Comparison of ENCODE assay signal across 23 mouse cellular contexts in genomic region chr19:34707571-34707970, GRCm38 (mm10).
"Had no signal": no experiment of that assay in that cellular context is flagged by ENCODE, and none has a peak within 500 bp of the region (broad histone marks: within the 10 kb centered on the region; RNA-seq: fewer than 3 reads in every experiment).

No protein-coding gene starts in this region.

- H3K4me2 ChIP-seq: heart, embryonic 12.5 days; hindbrain, embryonic 12.5 days; hindbrain, embryonic 14.5 days; intestine, embryonic 15.5 days; limb, embryonic 12.5 days; liver, embryonic 11.5 days had no signal

- H3K9me3 ChIP-seq: heart, embryonic 10.5 days; heart, embryonic 12.5 days; hindbrain, embryonic 10.5 days; hindbrain, embryonic 12.5 days; intestine, embryonic 15.5 days; limb, embryonic 10.5 days; limb, embryonic 12.5 days had no signal

- H3K36me3 ChIP-seq: heart, embryonic 10.5 days; heart, embryonic 12.5 days; hindbrain, embryonic 10.5 days; hindbrain, embryonic 12.5 days; intestine, embryonic 15.5 days; limb, embryonic 10.5 days; limb, embryonic 12.5 days had no signal

- H3K27me3 ChIP-seq: heart, embryonic 12.5 days; hindbrain, embryonic 12.5 days; intestine, embryonic 15.5 days; limb, embryonic 12.5 days had no signal

- H3K27ac ChIP-seq: gastrocnemius, adult 2 months; heart, embryonic 10.5 days; hindbrain, embryonic 10.5 days; hindbrain, embryonic 12.5 days; hindbrain, embryonic 14.5 days; intestine, embryonic 15.5 days; kidney, postnatal 0 days; layer of hippocampus, adult 2 months; left cerebral cortex, adult 2 months; limb, embryonic 10.5 days; limb, embryonic 12.5 days had no signal

- DNase-seq: gastrocnemius, adult 2 months; gastrocnemius, postnatal 10 days; gastrocnemius, postnatal 25 days; heart, adult 18-20 months; heart, postnatal 10 days; heart, postnatal 4 days; kidney, postnatal 4 days had no signal

- ATAC-seq: forebrain, embryonic 16.5 days; hindbrain, embryonic 16.5 days; inflammation-experienced regulatory T-cells, adult 6 months; intestine, embryonic 15.5 days; intestine, postnatal 0 days had no signal

- H3K4me1 ChIP-seq: hindbrain, embryonic 10.5 days; hindbrain, embryonic 12.5 days; limb, embryonic 12.5 days had no signal

- H3K4me3 ChIP-seq: gastrocnemius, adult 2 months; heart, embryonic 10.5 days; heart, embryonic 12.5 days; hindbrain, embryonic 10.5 days; hindbrain, embryonic 12.5 days; intestine, embryonic 15.5 days; layer of hippocampus, adult 2 months; left cerebral cortex, adult 2 months; limb, embryonic 10.5 days; limb, embryonic 12.5 days had no signal

- H3K9ac ChIP-seq: heart, embryonic 12.5 days; hindbrain, embryonic 12.5 days; hindbrain, embryonic 14.5 days; intestine, embryonic 15.5 days; limb, embryonic 12.5 days had no signal
